Mouse (Mus musculus): ENCODE measurements at regions not wholly inside any gene's neighbourhood (a gene's known extent, or its start where the extent isn't known, plus 50 kb on each side); places are given as distances from the start of the nearest gene placed in this dataset.

DNA sequence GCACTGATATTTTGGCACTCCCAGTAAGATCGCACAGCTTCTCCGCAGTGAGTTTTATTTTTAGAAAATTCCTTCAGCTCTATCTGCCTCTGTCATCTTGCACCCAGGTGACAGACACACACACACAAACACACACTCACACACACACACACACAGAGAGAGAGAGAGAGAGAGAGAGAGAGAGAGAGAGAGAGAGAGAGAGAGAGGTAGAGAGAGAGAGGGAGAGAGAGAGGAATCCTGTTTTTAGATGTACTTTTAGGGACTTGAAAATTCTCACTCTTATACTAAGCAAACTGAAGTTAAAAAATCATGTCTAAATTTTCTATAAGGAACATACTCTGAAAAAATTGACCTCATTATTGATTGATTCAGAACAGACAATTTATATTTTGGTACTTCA lies 210.2 kb upstream of the Cdh10 start:
- DNase-seq, result peak in 1 of 2 experiments; percentile 26

DNA sequence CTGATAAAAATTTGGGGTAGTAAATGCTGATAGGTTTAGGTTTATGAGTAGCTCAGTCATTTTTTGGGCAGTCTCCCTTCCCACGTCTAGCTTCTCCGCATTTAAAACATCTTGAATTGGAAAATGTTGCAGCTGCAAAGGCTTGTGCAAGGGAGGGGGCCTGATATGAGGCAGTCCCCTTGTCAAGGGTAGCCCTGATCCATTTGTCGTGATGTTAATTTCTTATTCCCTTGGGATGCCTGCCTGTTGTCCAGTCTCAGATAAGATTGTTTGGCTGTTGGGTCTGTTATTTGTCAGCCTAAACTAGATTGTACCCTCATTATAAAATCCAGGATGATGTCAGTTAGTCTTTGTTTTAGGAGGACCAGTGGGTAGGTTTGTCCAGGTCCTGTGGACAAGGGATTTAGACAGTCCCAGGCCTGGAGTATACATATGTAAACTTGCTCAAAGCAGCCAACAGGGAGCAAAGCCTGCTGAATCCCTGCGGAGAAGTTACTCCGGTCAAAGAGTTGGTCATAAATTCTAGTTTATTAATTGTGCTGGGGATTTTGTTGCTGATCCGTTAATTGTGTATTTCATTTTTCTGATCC lies 195.0 kb upstream of the Cdh10 start:
- DNase-seq, result no peak

DNA sequence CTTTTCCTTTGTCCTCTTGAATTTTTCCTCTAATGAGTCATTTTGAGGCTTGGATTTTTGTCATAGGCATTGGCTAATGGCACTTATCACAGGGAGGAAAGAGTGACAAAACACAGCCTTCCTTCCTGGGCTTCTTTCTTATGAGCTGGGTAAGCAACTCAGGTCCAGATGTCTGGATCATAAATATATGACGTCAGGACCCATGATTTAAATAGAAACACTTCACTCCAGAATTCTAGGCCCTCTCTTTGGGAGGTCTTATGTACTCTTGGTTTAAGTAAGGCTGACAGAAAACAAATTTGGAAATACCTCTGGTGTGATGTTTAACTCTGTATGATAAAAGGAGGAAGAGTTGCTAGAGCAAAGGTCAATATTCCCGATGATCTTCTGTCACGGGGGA lies 193.8 kb upstream of the Cdh10 start:
- DNase-seq, result no peak

DNA sequence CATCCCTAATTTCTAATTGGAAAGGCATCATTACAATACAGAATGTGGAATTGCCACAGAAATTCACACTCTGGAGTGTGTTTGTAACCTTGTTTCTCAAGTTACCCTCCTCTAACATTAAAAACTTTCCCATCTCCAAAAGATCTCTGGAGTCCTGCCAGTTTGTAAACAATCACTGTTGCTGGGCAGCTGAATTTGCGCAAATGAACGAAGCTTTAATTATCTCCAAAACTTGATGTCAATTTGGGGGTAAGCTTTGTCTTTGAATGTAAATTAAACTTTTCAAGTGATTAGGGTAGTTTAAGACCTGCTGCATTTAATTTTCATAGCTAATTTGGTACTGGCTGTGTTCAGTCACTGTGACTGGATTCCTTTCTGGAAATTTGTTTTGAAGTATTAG lies 191.8 kb upstream of the Cdh10 start:
- DNase-seq, result no peak
